ENCODE assay signal across 18 mouse cellular contexts in genomic region chr6:85471962-85472361, GRCm38 (mm10). TPM values are rescaled to one million over a fixed set of nuclear protein-coding genes. Genes with fewer than 3 reads are reported as not detected.
"Had no signal": no experiment of that assay in that cellular context is flagged by ENCODE, and none has a peak within 500 bp of the region (broad histone marks: within the 10 kb centered on the region; RNA-seq: fewer than 3 reads in every experiment).

No protein-coding gene starts in this region.

- H3K4me2 ChIP-seq: limb, embryonic 15.5 days; liver, embryonic 12.5 days; midbrain, embryonic 15.5 days; neural tube, embryonic 13.5 days had no signal

- H3K4me3 ChIP-seq: limb, embryonic 15.5 days; liver, embryonic 12.5 days; midbrain, embryonic 10.5 days; midbrain, embryonic 15.5 days; neural tube, embryonic 13.5 days had no signal

- H3K9me3 ChIP-seq: limb, embryonic 15.5 days; liver, embryonic 12.5 days; midbrain, embryonic 10.5 days; midbrain, embryonic 15.5 days; neural tube, embryonic 13.5 days had no signal

- H3K9ac ChIP-seq: limb, embryonic 15.5 days; liver, embryonic 12.5 days; midbrain, embryonic 15.5 days; neural tube, embryonic 13.5 days had no signal

- H3K4me1 ChIP-seq: limb, embryonic 15.5 days; liver, embryonic 12.5 days; midbrain, embryonic 15.5 days; neural tube, embryonic 13.5 days had no signal

- DNase-seq: kidney, postnatal 14 days; left cerebral cortex, postnatal 4 days; lung, postnatal 4 days; right cerebral cortex, adult 18-20 months; right cerebral cortex, postnatal 25 days; thymus, postnatal 4 days had no signal

- H3K27me3 ChIP-seq: limb, embryonic 15.5 days; midbrain, embryonic 15.5 days; neural tube, embryonic 13.5 days had no signal

- H3K27ac ChIP-seq: limb, embryonic 15.5 days; liver, embryonic 12.5 days; midbrain, embryonic 10.5 days; midbrain, embryonic 15.5 days; neural tube, embryonic 13.5 days had no signal

- ATAC-seq: liver, embryonic 12.5 days; midbrain, embryonic 15.5 days had no signal

RNA-seq across cellular contexts. Expression of gene Fbxo41, which starts 30.8 kb away (rescaled TPM):
- total RNA-seq: megakaryocyte, adult 5-6 weeks had no signal
- polyA plus RNA-seq: liver, embryonic 16.5 days had no signal

RNA-seq across cellular contexts. Expression of gene Egr4, which starts 41.4 kb away (rescaled TPM):
- total RNA-seq: megakaryocyte, adult 5-6 weeks had no signal
- polyA plus RNA-seq: kidney, embryonic 14.5 days; large intestine, adult 2 months; limb, embryonic 15.5 days; liver, embryonic 12.5 days; liver, embryonic 16.5 days; lung, embryonic 16.5 days; midbrain, embryonic 10.5 days; midbrain, embryonic 15.5 days; neural tube, embryonic 13.5 days; small intestine, adult 2 months; stomach, embryonic 16.5 days had no signal
